In the genomic region with DNA sequence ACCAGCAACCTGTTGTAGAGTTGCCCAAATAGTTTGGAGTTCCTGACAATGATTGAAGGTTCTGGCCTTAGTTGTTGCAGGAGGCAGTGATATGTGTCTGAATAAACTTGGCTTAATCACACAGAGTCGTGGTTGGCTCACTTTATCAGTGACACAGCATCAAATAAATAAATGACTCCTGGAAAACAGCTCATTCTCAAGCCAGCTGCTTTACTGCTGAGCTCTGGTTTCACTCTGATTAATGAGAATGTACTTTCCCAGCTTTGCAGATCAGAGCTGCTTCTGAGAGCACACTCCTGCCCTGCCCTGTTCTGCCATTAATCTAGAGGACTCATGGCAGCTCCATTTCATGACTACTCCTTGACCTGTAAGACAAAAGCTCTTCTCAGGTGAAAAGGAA, we compare ENCODE assay signal across 17 mouse cellular contexts.
DNase-seq lines count a peak whose midpoint lies in the region; ATAC-seq and TF ChIP-seq lines count a peak whose summit lies in the region.
"Had no signal": no experiment of that assay in that cellular context is flagged by ENCODE, and none has a peak within 500 bp of the region (broad histone marks: within the 10 kb centered on the region; RNA-seq: fewer than 3 reads in every experiment).

No protein-coding gene starts in this region.

- H3K27ac ChIP-seq in limb, embryonic 14.5 days (replicated peaks; ENCODE audit: low read depth, low read length), result no peak overlapping the region
- no peak overlapping the region for H3K27ac ChIP-seq in limb, embryonic 10.5 days
- no peak overlapping the region for H3K27ac ChIP-seq in stomach, postnatal 0 days (replicated peaks)
- H3K27ac ChIP-seq: liver, embryonic 15.5 days; neural tube, embryonic 13.5 days had no signal

- DNase-seq in limb, embryonic 14.5 days (ENCODE audit: low spot score), result peak; percentile 4
- no peak for DNase-seq in limb, embryonic 10.5 days (ENCODE audit: low spot score)
- peak; percentile 18 for DNase-seq in brain, adult 2 months (ENCODE audit: low read depth, low spot score)
- peak; percentile 40 for DNase-seq in forelimb bud, embryonic 11.5 days (ENCODE audit: low read depth, low spot score)
- no peak for DNase-seq in stomach, postnatal 0 days (ENCODE audit: low spot score)
- DNase-seq in thymus, postnatal 10 days (ENCODE audit: low spot score in 2 of 2), result no peak
- DNase-seq in gastrocnemius, postnatal 25 days, result no peak
- DNase-seq: cerebellum, postnatal 14 days; gastrocnemius, postnatal 36 days; heart, postnatal 4 days; layer of hippocampus, adult 9-11 months; retina, postnatal 1 day had no signal

- no peak overlapping the region for H3K9ac ChIP-seq in limb, embryonic 14.5 days (ENCODE audit: low read depth, low read length, severe bottlenecking)
- no peak overlapping the region for H3K9ac ChIP-seq in stomach, postnatal 0 days (ENCODE audit: low read length)
- H3K9ac ChIP-seq: heart, embryonic 12.5 days; liver, embryonic 15.5 days; neural tube, embryonic 13.5 days had no signal

- H3K36me3 ChIP-seq in limb, embryonic 14.5 days (ENCODE audit: control insufficient read depth, insufficient read depth, low read length), result no peaks in the 10 kb centered on the region
- H3K36me3 ChIP-seq in limb, embryonic 10.5 days, result no peaks in the 10 kb centered on the region
- no peaks in the 10 kb centered on the region for H3K36me3 ChIP-seq in stomach, postnatal 0 days (ENCODE audit: control insufficient read depth, insufficient read depth, low read length)
- H3K36me3 ChIP-seq: heart, embryonic 12.5 days; liver, embryonic 15.5 days; neural tube, embryonic 13.5 days had no signal

- H3K27me3 ChIP-seq in limb, embryonic 14.5 days (ENCODE audit: control insufficient read depth, insufficient read depth, low read length), result no peaks in the 10 kb centered on the region
- no peaks in the 10 kb centered on the region for H3K27me3 ChIP-seq in limb, embryonic 10.5 days (ENCODE audit: low read depth, poor library complexity, severe bottlenecking)
- no peaks in the 10 kb centered on the region for H3K27me3 ChIP-seq in stomach, postnatal 0 days (ENCODE audit: control insufficient read depth, insufficient read depth, low read length)
- H3K27me3 ChIP-seq: heart, embryonic 12.5 days; liver, embryonic 15.5 days; neural tube, embryonic 13.5 days had no signal

- WGBS in limb, embryonic 14.5 days, result 4% methylated on average over 1 of the region's 1 CpGs
- 6% methylated on average over 1 of the region's 1 CpGs for WGBS in limb, embryonic 10.5 days
- 6% methylated on average over 1 of the region's 1 CpGs for WGBS in stomach, postnatal 0 days

- TF ChIP-seq EP300 in stomach, postnatal 0 days (optimal IDR thresholded peaks at IDR 0.05), result no peak

- H3K4me1 ChIP-seq in limb, embryonic 14.5 days (ENCODE audit: control insufficient read depth, insufficient read depth, low read length), result no peaks in the 10 kb centered on the region
- no peaks in the 10 kb centered on the region for H3K4me1 ChIP-seq in limb, embryonic 10.5 days
- no peaks in the 10 kb centered on the region for H3K4me1 ChIP-seq in stomach, postnatal 0 days (replicated peaks; ENCODE audit: control insufficient read depth, insufficient read depth)
- H3K4me1 ChIP-seq: heart, embryonic 12.5 days; liver, embryonic 15.5 days; neural tube, embryonic 13.5 days had no signal

- no peak for TF ChIP-seq POLR2A in limb, embryonic 14.5 days (IDR thresholded peaks at IDR 0.05; ENCODE audit: borderline replicate concordance, extremely low read depth, insufficient read depth, insufficient read length)

- H3K4me3 ChIP-seq in limb, embryonic 14.5 days (replicated peaks; ENCODE audit: low read length), result no peak overlapping the region
- no peak overlapping the region for H3K4me3 ChIP-seq in limb, embryonic 10.5 days
- no peak overlapping the region for H3K4me3 ChIP-seq in stomach, postnatal 0 days (ENCODE audit: low read depth, low read length)
- H3K4me3 ChIP-seq: heart, embryonic 12.5 days; liver, embryonic 15.5 days; neural tube, embryonic 13.5 days had no signal

- no peak overlapping the region for H3K4me2 ChIP-seq in limb, embryonic 14.5 days (replicated peaks; ENCODE audit: low read depth, low read length, severe bottlenecking)
- H3K4me2 ChIP-seq in stomach, postnatal 0 days (replicated peaks; ENCODE audit: low read depth), result no peak overlapping the region
- H3K4me2 ChIP-seq: heart, embryonic 12.5 days; liver, embryonic 15.5 days; neural tube, embryonic 13.5 days had no signal

- no peak for ATAC-seq in limb, embryonic 14.5 days (ENCODE audit: low FRiP score, low read depth)
- peak; percentile 67; the same call in 1 of the 2 replicates for ATAC-seq in stomach, postnatal 0 days (ENCODE audit: low FRiP score, low TSS enrichment)
- ATAC-seq: CD4-positive, CD25-positive, alpha-beta regulatory T cell, adult 4 months; forebrain, embryonic 16.5 days had no signal

- no peak for TF ChIP-seq CTCF in stomach, postnatal 0 days (IDR thresholded peaks at IDR 0.05; ENCODE audit: low read depth)

- H3K9me3 ChIP-seq in limb, embryonic 14.5 days (ENCODE audit: control insufficient read depth, low read length), result no peaks in the 10 kb centered on the region
- no peaks in the 10 kb centered on the region for H3K9me3 ChIP-seq in limb, embryonic 10.5 days (replicated peaks)
- no peaks in the 10 kb centered on the region for H3K9me3 ChIP-seq in stomach, postnatal 0 days (ENCODE audit: control insufficient read depth, low read length)
- H3K9me3 ChIP-seq: heart, embryonic 12.5 days; liver, embryonic 15.5 days; neural tube, embryonic 13.5 days had no signal

Comparison
In these comparisons a context has a peak if more than half of its experiments do, and no peak if none do; other contexts are left out.
1. DNase-seq: peak in limb, embryonic 14.5 days (single experiment), brain, adult 2 months (single experiment) and forelimb bud, embryonic 11.5 days (single experiment); none in limb, embryonic 10.5 days (single experiment), stomach, postnatal 0 days (single experiment), thymus, postnatal 10 days (0 of 2) and gastrocnemius, postnatal 25 days (single experiment).